10 mouse cellular contexts compared by ENCODE assay signal in genomic region chr17:26381613-26382012, GRCm38 (mm10). TPM values are rescaled to one million over a fixed set of nuclear protein-coding genes. Genes with fewer than 3 reads are reported as not detected.
DNase-seq lines count a peak whose midpoint lies in the region; ATAC-seq and TF ChIP-seq lines count a peak whose summit lies in the region.
"Had no signal": no experiment of that assay in that cellular context is flagged by ENCODE, and none has a peak within 500 bp of the region (broad histone marks: within the 10 kb centered on the region; RNA-seq: fewer than 3 reads in every experiment).

No protein-coding gene starts in this region.

- whole genome bisulfite sequencing in lung, embryonic 15.5 days: 40% methylated on average over 5 of the region's 5 CpGs
- WGBS in hindbrain, embryonic 16.5 days: 49% methylated on average over 5 of the region's 5 CpGs
- WGBS in stomach, postnatal 0 days: 46% methylated on average over 5 of the region's 5 CpGs

- no peaks in the 10 kb centered on the region for H3K36me3 ChIP-seq in lung, embryonic 15.5 days
- H3K36me3 ChIP-seq in hindbrain, embryonic 16.5 days (ENCODE audit: control insufficient read depth, insufficient read depth, low read length): no peaks in the 10 kb centered on the region
- no peaks in the 10 kb centered on the region for H3K36me3 ChIP-seq in stomach, postnatal 0 days (ENCODE audit: control insufficient read depth, insufficient read depth, low read length)

- H3K27me3 ChIP-seq in lung, embryonic 15.5 days: no peaks in the 10 kb centered on the region
- H3K27me3 ChIP-seq in hindbrain, embryonic 16.5 days (replicated peaks; ENCODE audit: control insufficient read depth, insufficient read depth, low read length): no peaks in the 10 kb centered on the region
- H3K27me3 ChIP-seq in stomach, postnatal 0 days (ENCODE audit: control insufficient read depth, insufficient read depth, low read length): no peaks in the 10 kb centered on the region

- no peak overlapping the region for H3K9ac ChIP-seq in lung, embryonic 15.5 days
- H3K9ac ChIP-seq in hindbrain, embryonic 16.5 days (ENCODE audit: low read depth, low read length): no peak overlapping the region
- no peak overlapping the region for H3K9ac ChIP-seq in stomach, postnatal 0 days (ENCODE audit: low read length)

- DNase-seq in gastrocnemius, adult 2 months: no peak
- DNase-seq in gastrocnemius, adult 8-10 months (ENCODE audit: low spot score in 2 of 2): no peak
- DNase-seq in lung, postnatal 14 days: no peak
- no peak for DNase-seq in stomach, postnatal 0 days (ENCODE audit: low spot score)
- DNase-seq in right cerebral cortex, postnatal 36 days (ENCODE audit: low spot score in 2 of 2): no peak
- no peak for DNase-seq in cerebellum, adult 8-10 months
- DNase-seq: cerebellum, postnatal 25 days; heart, postnatal 14 days had no signal

- no peak for TF ChIP-seq EP300 in stomach, postnatal 0 days (optimal IDR thresholded peaks at IDR 0.05)

- ATAC-seq in lung, embryonic 15.5 days (ENCODE audit: borderline replicate concordance, extremely low read depth, low FRiP score, low TSS enrichment): no peak
- ATAC-seq in hindbrain, embryonic 16.5 days: peak; percentile 22; the same call in 1 of the 2 replicates
- ATAC-seq in stomach, postnatal 0 days (ENCODE audit: low FRiP score, low TSS enrichment): no peak

- peak overlapping the region; percentile 83; the same call in 1 of the 2 replicates for H3K27ac ChIP-seq in gastrocnemius, adult 2 months
- peak overlapping the region; percentile 58; the same call in 1 of the 2 replicates for H3K27ac ChIP-seq in lung, embryonic 15.5 days
- H3K27ac ChIP-seq in hindbrain, embryonic 16.5 days (ENCODE audit: low read depth, low read length): peak overlapping the region; percentile 78
- peak overlapping the region; percentile 73 for H3K27ac ChIP-seq in stomach, postnatal 0 days (replicated peaks)

- intact Hi-C loops in gastrocnemius, adult 2 months (cut with DNase I): no loop called here

- H3K4me2 ChIP-seq in lung, embryonic 15.5 days: no peak overlapping the region
- H3K4me2 ChIP-seq in hindbrain, embryonic 16.5 days (ENCODE audit: low read length): no peak overlapping the region
- no peak overlapping the region for H3K4me2 ChIP-seq in stomach, postnatal 0 days (replicated peaks; ENCODE audit: low read depth)

- H3K4me1 ChIP-seq in lung, embryonic 15.5 days: peaks cover 34% of the 10 kb centered on the region
- peaks cover 24% of the 10 kb centered on the region for H3K4me1 ChIP-seq in hindbrain, embryonic 16.5 days (ENCODE audit: control insufficient read depth, insufficient read depth, low read depth, low read length)
- peaks cover 7% of the 10 kb centered on the region for H3K4me1 ChIP-seq in stomach, postnatal 0 days (replicated peaks; ENCODE audit: control insufficient read depth, insufficient read depth)

- no peak for TF ChIP-seq CTCF in gastrocnemius, adult 2 months (IDR thresholded peaks at IDR 0.05)
- no peak for TF ChIP-seq CTCF in stomach, postnatal 0 days (IDR thresholded peaks at IDR 0.05; ENCODE audit: low read depth)

- H3K4me3 ChIP-seq in gastrocnemius, adult 2 months: no peak overlapping the region
- no peak overlapping the region for H3K4me3 ChIP-seq in lung, embryonic 15.5 days
- H3K4me3 ChIP-seq in hindbrain, embryonic 16.5 days (ENCODE audit: low read length): no peak overlapping the region
- H3K4me3 ChIP-seq in stomach, postnatal 0 days (ENCODE audit: low read depth, low read length): no peak overlapping the region

- no peaks in the 10 kb centered on the region for H3K9me3 ChIP-seq in lung, embryonic 15.5 days
- no peaks in the 10 kb centered on the region for H3K9me3 ChIP-seq in hindbrain, embryonic 16.5 days (ENCODE audit: control insufficient read depth, low read length)
- H3K9me3 ChIP-seq in stomach, postnatal 0 days (ENCODE audit: control insufficient read depth, low read length): no peaks in the 10 kb centered on the region

RNA-seq across cellular contexts. Expression of gene Neurl1b, which starts 33.0 kb away (rescaled TPM):
- 1 to 10 TPM; 2.3 to 2.6 TPM for total RNA-seq in gastrocnemius, adult 2 months (2021)
- total RNA-seq in gastrocnemius, adult 8-10 months (2022): 1 to 10 TPM; 1.9 to 3.5 (median 2.5) TPM
- polyA plus RNA-seq in lung, embryonic 15.5 days (2015; fragmentation: Nextera tagmentation; extraction: Ambion mirVana): 1.8 and 2.0 TPM in 2 replicates
- 1.9 and 2.2 TPM in 2 replicates for polyA plus RNA-seq in hindbrain, embryonic 16.5 days (2015; fragmentation: Nextera tagmentation; extraction: Ambion mirVana)
- 1.1 and 1.4 TPM in 2 replicates for polyA plus RNA-seq in stomach, postnatal 0 days (2015; fragmentation: Nextera tagmentation; extraction: Ambion mirVana)
